Mouse (Mus musculus) left cerebral cortex, postnatal 14 days (tissue): ENCODE measurements around the gene Ak9. TPM values are rescaled to one million over a fixed set of nuclear protein-coding genes. Genes with fewer than 3 reads are reported as not detected.

Experiments used
- DNase-seq, 2 experiments: peaks; one replicate each; pipeline ENCODE4 v3.0.0; 2021 to 2022; ENCODE audit warnings: low spot score in 2 of 2, mixed read lengths in 1 of 2
- intact Hi-C: fragments of 180-260 bp; cut with DNase I; formaldehyde crosslinking; loops from one replicate; pipeline ENCODE4 v1.15.1; 2025
- total RNA-seq, 2 experiments: library from RNA; stranded (reverse); gene quantifications; 2 replicates each; pipeline ENCODE4 v1.2.3; 2021

The Ak9 gene
- total RNA-seq, 2 experiments from 2014 or later = 0.08 TPM; not detected in 1

GRCm38 (mm10) chr10:41476171-41477017 is 172.6 kb downstream of the Ak9 start, which contains the start of gene Mical1:
Mical1 (plus strand) TSS chr10:41476314.
- peak in 1 of 2 experiments; percentile 38 for DNase-seq
- intact Hi-C loops = no loop called here

GRCm38 (mm10) chr10:41477018-41477277 is 173.2 kb downstream of the Ak9 start:
- intact Hi-C loops = no loop called here
- DNase-seq = no peak

GRCm38 (mm10) chr10:41477278-41478181 is 173.8 kb downstream of the Ak9 start:
- intact Hi-C loops = no loop called here

GRCm38 (mm10) chr10:41479961-41480360 is 176.2 kb downstream of the Ak9 start:
- intact Hi-C loops = no loop called here
- DNase-seq = no peak

More at GRCm38 (mm10) chr10:41477278-41478181, 173.8 kb downstream of the Ak9 start:
- peak; percentile 37 to 78 for DNase-seq

- DNase-seq = no peak
- intact Hi-C loops = no loop called here
Observed at GRCm38 (mm10) chr10:41480938-41481880, 177.4 kb downstream of the Ak9 start.

- intact Hi-C loops = no loop called here
Observed at GRCm38 (mm10) chr10:41482446-41482845, 178.7 kb downstream of the Ak9 start.

More at GRCm38 (mm10) chr10:41482446-41482845, 178.7 kb downstream of the Ak9 start:
- DNase-seq = no peak

Other genes with a start within 250 kb of the Ak9 start
- gene Gpr6, start 231.7 kb upstream of the Ak9 start, total RNA-seq = 10 to 100 TPM; 10.1 to 11.2 TPM
- 10 to 100 TPM; 30.1 to 31.5 TPM for gene Fig4, start 720 bp upstream of the Ak9 start, total RNA-seq
- 10 to 100 TPM; 15.6 to 17.8 TPM for gene Zbtb24, start 146.4 kb downstream of the Ak9 start, total RNA-seq
- 10 to 100 TPM; 19.4 to 27.0 TPM for gene Mical1, start 172.3 kb downstream of the Ak9 start, total RNA-seq
- 10 to 100 TPM; 20.8 to 24.7 TPM for gene Smpd2, start 186.4 kb downstream of the Ak9 start, total RNA-seq
- 1 to 10 TPM; 6.3 to 7.6 TPM for gene Ppil6, start 186.5 kb downstream of the Ak9 start, total RNA-seq
- 10 to 100 TPM; 56.1 to 57.1 TPM for gene Cd164, start 215.4 kb downstream of the Ak9 start, total RNA-seq